23 mouse cellular contexts compared by ENCODE assay signal in the genomic region with DNA sequence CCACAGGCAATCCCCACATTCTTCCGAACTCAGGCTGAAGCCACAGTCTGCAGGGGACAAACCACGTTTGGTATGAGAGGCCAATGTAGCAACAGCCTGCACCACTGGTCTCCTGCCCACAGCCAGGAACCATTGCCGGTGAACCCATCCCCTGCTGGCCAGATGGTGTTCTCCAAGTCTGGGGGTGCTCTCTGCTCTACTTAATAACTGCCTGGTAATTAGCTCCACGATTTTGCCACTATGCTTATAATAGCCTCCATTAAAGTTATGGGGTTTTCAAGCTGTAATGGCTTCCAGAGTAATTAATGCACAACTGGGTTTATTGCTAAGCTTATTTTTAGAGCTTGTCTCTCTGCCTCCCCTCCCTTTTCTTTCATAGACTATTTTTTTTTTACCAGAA. TPM values are rescaled to one million over a fixed set of nuclear protein-coding genes. Genes with fewer than 3 reads are reported as not detected.
DNase-seq lines count a peak whose midpoint lies in the region; ATAC-seq and TF ChIP-seq lines count a peak whose summit lies in the region.
"Had no signal": no experiment of that assay in that cellular context is flagged by ENCODE, and none has a peak within 500 bp of the region (broad histone marks: within the 10 kb centered on the region; RNA-seq: fewer than 3 reads in every experiment).

No protein-coding gene starts in this region.

- H3K9me3 ChIP-seq in hindbrain, embryonic 13.5 days, result no peaks in the 10 kb centered on the region
- no peaks in the 10 kb centered on the region for H3K9me3 ChIP-seq in hindbrain, embryonic 12.5 days (replicated peaks)
- no peaks in the 10 kb centered on the region for H3K9me3 ChIP-seq in hindbrain, postnatal 0 days (ENCODE audit: low read length)
- no peaks in the 10 kb centered on the region for H3K9me3 ChIP-seq in hindbrain, embryonic 11.5 days (ENCODE audit: control insufficient read depth, low read length)
- no peaks in the 10 kb centered on the region for H3K9me3 ChIP-seq in neural tube, embryonic 13.5 days
- H3K9me3 ChIP-seq: forebrain, embryonic 10.5 days; forebrain, embryonic 13.5 days; heart, embryonic 12.5 days; heart, embryonic 15.5 days had no signal

- no peak overlapping the region for H3K4me2 ChIP-seq in hindbrain, embryonic 13.5 days
- no peak overlapping the region for H3K4me2 ChIP-seq in hindbrain, embryonic 12.5 days (replicated peaks)
- H3K4me2 ChIP-seq in hindbrain, postnatal 0 days (ENCODE audit: low read depth, low read length), result no peak overlapping the region
- H3K4me2 ChIP-seq in hindbrain, embryonic 11.5 days (replicated peaks; ENCODE audit: low read depth, low read length), result no peak overlapping the region
- no peak overlapping the region for H3K4me2 ChIP-seq in neural tube, embryonic 13.5 days
- H3K4me2 ChIP-seq: forebrain, embryonic 13.5 days; heart, embryonic 12.5 days; heart, embryonic 15.5 days had no signal

- H3K4me1 ChIP-seq in hindbrain, embryonic 13.5 days (replicated peaks), result peaks cover 3% of the 10 kb centered on the region
- H3K4me1 ChIP-seq in hindbrain, embryonic 12.5 days, result no peaks in the 10 kb centered on the region
- no peaks in the 10 kb centered on the region for H3K4me1 ChIP-seq in hindbrain, postnatal 0 days (ENCODE audit: insufficient read depth, low read length)
- no peaks in the 10 kb centered on the region for H3K4me1 ChIP-seq in hindbrain, embryonic 11.5 days (replicated peaks; ENCODE audit: control insufficient read depth, insufficient read depth, low read length)
- peaks cover 19% of the 10 kb centered on the region; the same call in 1 of the 2 replicates for H3K4me1 ChIP-seq in neural tube, embryonic 13.5 days (replicated peaks)
- H3K4me1 ChIP-seq: forebrain, embryonic 13.5 days; heart, embryonic 12.5 days; heart, embryonic 15.5 days had no signal

- ATAC-seq in hindbrain, embryonic 13.5 days (ENCODE audit: low FRiP score), result no peak
- ATAC-seq in hindbrain, embryonic 12.5 days (ENCODE audit: low FRiP score), result no peak
- no peak for ATAC-seq in hindbrain, postnatal 0 days
- ATAC-seq in hindbrain, embryonic 11.5 days (ENCODE audit: low FRiP score), result no peak
- peak; percentile 81 for ATAC-seq in neural tube, embryonic 13.5 days (ENCODE audit: low read depth)
- ATAC-seq: forebrain, embryonic 13.5 days; forebrain, embryonic 16.5 days; Patski had no signal

- no peak for DNase-seq in hindbrain, postnatal 0 days (ENCODE audit: low spot score)
- no peak for DNase-seq in hindbrain, embryonic 11.5 days (ENCODE audit: low spot score)
- DNase-seq in neural tube, embryonic 10.5 days (ENCODE audit: extremely low spot score, low spot score), result no peak
- DNase-seq in frontal cortex, postnatal 36 days (ENCODE audit: low spot score in 2 of 2), result no peak
- DNase-seq: adrenal gland, postnatal 10 days; adrenal gland, postnatal 36 days; cerebellum, adult 18-20 months; cerebellum, adult 9-10 months; cerebellum, postnatal 14 days; gastrocnemius, postnatal 25 days; heart, adult 18-20 months; heart, postnatal 10 days; heart, postnatal 36 days had no signal

- no peak overlapping the region for H3K4me3 ChIP-seq in hindbrain, embryonic 13.5 days
- no peak overlapping the region for H3K4me3 ChIP-seq in hindbrain, embryonic 12.5 days
- no peak overlapping the region for H3K4me3 ChIP-seq in hindbrain, postnatal 0 days (ENCODE audit: low read length)
- no peak overlapping the region for H3K4me3 ChIP-seq in hindbrain, embryonic 11.5 days (ENCODE audit: low read depth, low read length)
- no peak overlapping the region for H3K4me3 ChIP-seq in neural tube, embryonic 13.5 days
- H3K4me3 ChIP-seq: forebrain, embryonic 10.5 days; forebrain, embryonic 13.5 days; heart, embryonic 12.5 days; heart, embryonic 15.5 days had no signal

- 76% methylated on average over 4 of the region's 4 CpGs for WGBS in hindbrain, embryonic 13.5 days
- WGBS in hindbrain, embryonic 12.5 days, result 85% methylated on average over 4 of the region's 4 CpGs
- 57% methylated on average over 4 of the region's 4 CpGs for WGBS in hindbrain, postnatal 0 days
- 84% methylated on average over 4 of the region's 4 CpGs for WGBS in hindbrain, embryonic 11.5 days
- 53% methylated on average over 4 of the region's 4 CpGs for WGBS in neural tube, embryonic 13.5 days

- peaks cover 51% of the 10 kb centered on the region for H3K36me3 ChIP-seq in hindbrain, embryonic 13.5 days
- H3K36me3 ChIP-seq in hindbrain, embryonic 12.5 days, result peaks cover 10% of the 10 kb centered on the region; the same call in 1 of the 2 replicates
- peaks cover 24% of the 10 kb centered on the region; the same call in 1 of the 2 replicates for H3K36me3 ChIP-seq in hindbrain, postnatal 0 days (ENCODE audit: insufficient read depth, low read length)
- no peaks in the 10 kb centered on the region for H3K36me3 ChIP-seq in hindbrain, embryonic 11.5 days (ENCODE audit: control insufficient read depth, insufficient read depth, low read length)
- H3K36me3 ChIP-seq in neural tube, embryonic 13.5 days, result peaks cover 39% of the 10 kb centered on the region
- H3K36me3 ChIP-seq: forebrain, embryonic 10.5 days; heart, embryonic 12.5 days; heart, embryonic 15.5 days had no signal

- TF ChIP-seq CTCF in hindbrain, postnatal 0 days (IDR thresholded peaks at IDR 0.05; ENCODE audit: low read depth), result peak; percentile 15; the same call in 1 of the 2 replicates

- peak overlapping the region; percentile 66; the same call in 1 of the 2 replicates for H3K27ac ChIP-seq in hindbrain, embryonic 13.5 days
- no peak overlapping the region for H3K27ac ChIP-seq in hindbrain, embryonic 12.5 days
- no peak overlapping the region for H3K27ac ChIP-seq in hindbrain, postnatal 0 days
- no peak overlapping the region for H3K27ac ChIP-seq in hindbrain, embryonic 11.5 days (ENCODE audit: low read depth, low read length)
- peak overlapping the region; percentile 71 for H3K27ac ChIP-seq in neural tube, embryonic 13.5 days (replicated peaks)
- H3K27ac ChIP-seq: forebrain, embryonic 10.5 days; forebrain, embryonic 13.5 days; heart, embryonic 15.5 days had no signal

- H3K27me3 ChIP-seq in hindbrain, embryonic 13.5 days, result no peaks in the 10 kb centered on the region
- no peaks in the 10 kb centered on the region for H3K27me3 ChIP-seq in hindbrain, embryonic 12.5 days
- H3K27me3 ChIP-seq in hindbrain, postnatal 0 days (ENCODE audit: insufficient read depth, low read length), result no peaks in the 10 kb centered on the region
- no peaks in the 10 kb centered on the region for H3K27me3 ChIP-seq in hindbrain, embryonic 11.5 days (ENCODE audit: control insufficient read depth, insufficient read depth, low read length)
- no peaks in the 10 kb centered on the region for H3K27me3 ChIP-seq in neural tube, embryonic 13.5 days
- H3K27me3 ChIP-seq: forebrain, embryonic 13.5 days; heart, embryonic 12.5 days; heart, embryonic 15.5 days; Patski had no signal

- no peak overlapping the region for H3K9ac ChIP-seq in hindbrain, embryonic 13.5 days
- H3K9ac ChIP-seq in hindbrain, embryonic 12.5 days, result no peak overlapping the region
- no peak overlapping the region for H3K9ac ChIP-seq in hindbrain, postnatal 0 days (replicated peaks; ENCODE audit: low read length)
- no peak overlapping the region for H3K9ac ChIP-seq in hindbrain, embryonic 11.5 days (ENCODE audit: low read depth, low read length)
- H3K9ac ChIP-seq in neural tube, embryonic 13.5 days, result no peak overlapping the region
- H3K9ac ChIP-seq: forebrain, embryonic 13.5 days; heart, embryonic 12.5 days; heart, embryonic 15.5 days had no signal

RNA-seq across cellular contexts. Expression of gene B3gat1, which starts 15.4 kb away (rescaled TPM):
- polyA plus RNA-seq in hindbrain, embryonic 13.5 days (2015; fragmentation: Nextera tagmentation; extraction: Ambion mirVana), result 31.7 and 31.9 TPM in 2 replicates
- 16.0 and 17.0 TPM in 2 replicates for polyA plus RNA-seq in hindbrain, embryonic 12.5 days (2016; fragmentation: Nextera tagmentation; extraction: Ambion mirVana)
- 180 and 203 TPM in 2 replicates for total RNA-seq in hindbrain, postnatal 0 days (2014; rRNA removed)
- polyA plus RNA-seq in hindbrain, postnatal 0 days (2015; fragmentation: Nextera tagmentation; extraction: Ambion mirVana), result 32.8 and 37.6 TPM in 2 replicates
- 7.3 and 8.6 TPM in 2 replicates for polyA plus RNA-seq in hindbrain, embryonic 11.5 days (2014; fragmentation: Nextera tagmentation; extraction: Ambion mirVana)
- 29.6 and 31.6 TPM in 2 replicates for polyA plus RNA-seq in neural tube, embryonic 13.5 days (2015; fragmentation: Nextera tagmentation; extraction: Ambion mirVana)
- total RNA-seq: heart, adult 18-20 months; heart, postnatal 10 days; heart, postnatal 36 days had no signal
- polyA plus RNA-seq: gonadal fat pad, adult 2 months; heart, embryonic 15.5 days; Patski had no signal

RNA-seq across cellular contexts. Expression of gene Glb1l2, which starts 57.4 kb away (rescaled TPM):
- 2.2 and 2.4 TPM in 2 replicates for polyA plus RNA-seq in hindbrain, embryonic 13.5 days (2015; fragmentation: Nextera tagmentation; extraction: Ambion mirVana)
- polyA plus RNA-seq in hindbrain, embryonic 12.5 days (2016; fragmentation: Nextera tagmentation; extraction: Ambion mirVana), result 2.8 and 3.3 TPM in 2 replicates
- total RNA-seq in hindbrain, postnatal 0 days (2014; rRNA removed), result 1.9 and 7.4 TPM in 2 replicates
- polyA plus RNA-seq in hindbrain, postnatal 0 days (2015; fragmentation: Nextera tagmentation; extraction: Ambion mirVana), result 2.6 and 3.1 TPM in 2 replicates
- polyA plus RNA-seq in hindbrain, embryonic 11.5 days (2014; fragmentation: Nextera tagmentation; extraction: Ambion mirVana), result 3.7 and 4.5 TPM in 2 replicates
- 1.7 and 1.8 TPM in 2 replicates for polyA plus RNA-seq in neural tube, embryonic 13.5 days (2015; fragmentation: Nextera tagmentation; extraction: Ambion mirVana)

Comparison
In these comparisons a context has a peak if more than half of its experiments do, and no peak if none do; other contexts are left out.
1. H3K27ac ChIP-seq: peak in hindbrain, embryonic 13.5 days (single experiment) and neural tube, embryonic 13.5 days (single experiment); none in hindbrain, embryonic 12.5 days (single experiment), hindbrain, postnatal 0 days (single experiment) and hindbrain, embryonic 11.5 days (single experiment).